Mouse (Mus musculus) heart, adult 18-20 months (tissue): ENCODE results near the gene Zfp68. TPM values are rescaled to one million over a fixed set of nuclear protein-coding genes. Genes with fewer than 3 reads are reported as not detected.
"Not testable (repeated sequence)": the region's sequence is repeated elsewhere in the genome, so short reads cannot be mapped to it uniquely, and the experiment has no call there.

Source experiments
- DNase-seq, 2 experiments: peaks; one replicate each; pipeline ENCODE4 v3.0.0; 2021 to 2022; ENCODE audit warnings: mixed read lengths in 1 of 2
- long read RNA-seq, 2 experiments: library from polyadenylated mRNA; stranded (forward); transcript quantifications; one replicate each; pipeline ENCODE4 v2.0.0; 2021
- microRNA-seq, 2 experiments: library from miRNA; unstranded; fragments of <30 nt; microRNA quantifications; one replicate each; pipeline ENCODE4 v1.2.0; 2022
- total RNA-seq, 2 experiments: library from RNA; stranded (reverse); gene quantifications; 2 replicates each; pipeline ENCODE4 v1.2.3; 2021

Gene Zfp68
- 10 to 100 TPM; 18.0 to 20.3 TPM for total RNA-seq
- long read RNA-seq, experiment 1, full-length matches to known transcripts = 34 of 36 reads
- long read RNA-seq, experiment 1, partial matches to known transcripts = 1 of 36 reads
- long read RNA-seq, experiment 1, other reads (novel, unspliced or antisense) = 1 of 36 reads
- long read RNA-seq, experiment 2, full-length matches to known transcripts = 10 of 12 reads
- long read RNA-seq, experiment 2, partial matches to known transcripts = 0 of 12 reads
- long read RNA-seq, experiment 2, other reads (novel, unspliced or antisense) = 2 of 12 reads

DNA sequence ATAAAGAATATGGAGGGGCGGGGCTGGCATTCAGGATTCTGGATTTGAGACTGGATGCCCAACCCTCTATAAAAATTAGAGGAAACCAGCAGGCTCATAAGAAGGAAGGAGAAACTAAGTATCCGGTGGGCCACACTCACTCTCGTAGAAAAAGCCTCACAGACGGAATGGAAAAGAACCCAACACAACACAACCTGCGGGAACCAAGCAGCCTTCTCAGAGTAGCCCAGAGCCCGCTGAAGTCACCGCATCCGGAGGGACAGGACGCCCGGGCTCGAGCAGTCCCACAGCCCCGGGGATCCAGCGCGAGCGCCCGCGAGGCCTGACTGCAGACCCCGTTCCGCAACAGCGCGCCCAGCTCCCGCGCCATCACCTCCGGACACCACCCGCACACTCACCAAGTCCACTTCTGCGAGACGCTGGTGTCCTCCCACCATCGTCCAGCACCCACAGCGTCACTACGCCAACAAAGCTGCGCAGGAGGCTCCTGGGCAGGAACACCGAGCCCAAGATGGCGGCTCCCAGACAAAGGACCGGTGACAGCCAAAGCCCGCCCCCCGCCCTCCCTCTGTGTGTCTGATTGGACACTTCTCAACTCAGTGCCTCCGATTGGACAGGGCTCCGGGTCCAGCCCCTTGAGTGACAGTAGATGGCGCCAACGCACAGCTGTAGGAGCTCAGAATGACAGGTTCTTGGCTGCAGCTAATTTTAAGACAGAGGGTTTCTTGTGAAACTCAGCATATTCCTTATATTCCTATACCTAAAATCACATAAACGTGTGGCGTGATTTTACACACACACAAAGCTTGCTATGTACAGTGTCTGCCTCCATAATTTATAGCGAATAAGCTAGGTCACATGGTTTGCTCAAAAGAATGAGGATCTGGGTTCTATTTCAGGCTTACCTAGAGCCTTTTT lies at the start of gene Zfp68:
Zfp68 (minus strand) TSS at position 551 of the 918 bp plus-strand sequence.
- peak; percentile 96 to 97 for DNase-seq

DNA sequence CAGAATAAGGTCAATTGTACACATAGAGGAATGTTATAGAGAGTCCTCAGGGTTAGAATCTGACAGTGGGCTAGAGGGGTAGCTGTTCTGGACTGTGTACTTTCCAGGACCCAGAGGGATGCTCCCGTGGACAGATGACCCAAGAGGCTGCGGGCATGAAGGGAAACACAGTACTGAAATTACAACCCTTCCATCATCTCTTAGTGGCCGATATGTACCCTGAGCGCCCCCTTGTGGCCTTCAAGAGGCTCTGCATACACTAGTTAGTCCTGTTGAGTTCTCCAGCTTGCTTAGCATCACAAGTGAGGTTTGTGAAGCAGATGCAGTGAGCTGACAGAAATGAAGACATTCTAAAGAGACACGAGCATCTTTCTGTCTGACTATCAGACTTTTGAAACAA lies 39.4 kb upstream of the Zfp68 start:
- peak; percentile 14 to 62 for DNase-seq

DNA sequence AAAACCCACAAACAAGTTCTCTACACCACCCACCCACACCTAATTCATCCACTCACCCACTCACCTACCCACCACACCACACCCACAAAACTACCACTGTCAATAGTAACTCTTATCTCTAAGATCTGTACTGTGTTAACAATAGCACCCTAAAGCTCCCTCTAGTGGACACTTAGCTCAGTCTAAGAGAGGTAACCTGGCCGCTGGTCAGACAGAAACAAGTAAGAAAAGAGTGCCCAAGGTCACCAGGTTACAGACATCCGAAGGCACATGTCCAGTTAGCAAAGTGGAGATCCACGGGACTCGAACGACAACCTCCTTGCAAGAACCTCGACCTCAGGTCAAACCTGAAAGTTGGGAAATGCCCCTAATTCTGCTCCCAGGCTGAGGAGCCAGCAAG lies 38.3 kb upstream of the Zfp68 start:
- peak; percentile 23 to 58 for DNase-seq

DNA sequence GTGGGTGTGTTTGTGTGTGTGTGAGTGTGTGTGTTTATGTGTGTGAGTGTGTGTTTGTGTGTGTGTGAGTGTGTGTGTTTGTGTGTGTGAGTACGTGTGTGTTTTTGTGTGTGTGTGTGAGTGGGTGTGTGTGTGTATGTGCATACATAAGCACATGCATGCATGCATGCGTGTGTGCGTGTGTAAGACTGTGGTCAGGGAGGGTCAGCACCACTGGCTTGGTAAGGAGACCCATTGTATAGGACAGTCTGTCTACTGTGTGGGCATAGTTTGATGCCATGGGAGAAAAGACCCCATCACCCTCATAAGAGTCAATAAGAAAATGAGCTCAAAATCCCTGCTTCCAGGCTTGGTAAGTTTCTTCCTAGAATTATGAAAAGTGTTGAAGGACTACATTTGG lies 37.8 kb upstream of the Zfp68 start:
- no peak for DNase-seq

DNA sequence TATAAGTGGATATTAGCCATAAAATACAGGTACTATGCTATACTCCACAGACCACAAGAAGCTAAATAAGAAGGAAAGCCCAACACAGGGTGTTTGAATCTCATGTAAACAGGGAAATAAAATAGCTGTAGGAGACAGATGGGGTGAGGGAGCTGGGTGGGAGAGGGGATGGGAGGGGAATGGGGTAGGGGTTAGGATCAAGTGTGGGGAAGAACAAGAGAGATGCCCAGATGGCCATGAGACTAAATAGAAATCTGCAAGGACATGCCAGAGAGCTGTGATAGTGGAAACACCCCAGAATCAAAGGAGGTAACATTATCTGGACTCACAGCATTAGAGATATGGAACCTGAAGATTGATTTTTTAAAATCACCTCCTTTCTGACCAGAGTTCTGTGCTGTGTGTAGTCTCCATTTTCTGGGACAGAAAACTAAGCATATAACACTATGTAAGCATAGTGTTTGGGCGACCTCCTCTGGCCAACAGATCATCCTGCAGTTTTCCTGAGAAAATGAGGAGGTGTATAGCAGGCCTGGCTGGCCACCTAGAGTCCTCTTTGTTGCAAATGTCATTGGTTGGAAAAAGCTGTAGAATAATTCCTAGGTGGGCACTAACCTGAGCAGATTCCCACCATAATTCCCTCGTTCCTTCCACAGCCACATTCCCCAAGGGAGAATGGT lies 37.1 kb upstream of the Zfp68 start:
- DNase-seq = peak; percentile 38 to 67

DNA sequence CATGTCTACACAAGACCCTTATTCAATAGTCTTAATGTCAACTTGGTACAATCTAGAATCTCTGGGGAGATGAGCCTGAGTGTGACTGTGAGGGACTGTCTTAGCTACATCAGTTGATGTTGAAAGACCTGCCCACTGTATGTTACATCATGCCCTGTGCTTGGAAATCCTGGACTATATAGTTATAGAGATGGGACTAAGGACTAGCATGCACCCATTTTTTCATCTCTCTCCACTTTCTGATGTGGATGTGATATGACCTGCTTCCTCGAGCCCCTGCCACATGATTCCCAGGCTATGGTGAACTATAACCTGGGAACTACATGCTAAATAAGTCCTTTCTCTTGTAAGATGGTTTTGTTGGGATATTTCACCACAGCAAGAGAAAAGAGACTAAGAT lies 33.4 kb upstream of the Zfp68 start:
- DNase-seq = no peak

DNA sequence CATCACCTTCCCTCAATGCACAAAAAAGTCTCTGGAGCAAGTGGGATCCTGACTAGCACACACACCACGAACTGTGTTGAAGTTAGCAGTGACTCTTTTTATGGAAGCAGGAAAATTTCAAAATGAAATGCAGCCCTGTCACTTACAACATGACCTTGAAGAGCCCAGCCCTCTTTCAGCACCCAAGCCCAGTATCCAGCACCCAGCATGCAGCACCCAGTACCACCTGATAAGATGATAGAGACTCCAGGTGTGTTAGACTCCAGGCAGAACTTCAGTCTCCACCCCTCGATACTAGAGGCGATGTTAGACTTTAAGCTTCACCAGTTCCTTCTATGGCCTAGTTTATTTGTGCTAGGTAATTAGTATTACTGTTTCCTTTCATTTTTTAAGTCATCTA lies 22.2 kb upstream of the Zfp68 start:
- no peak for DNase-seq

DNA sequence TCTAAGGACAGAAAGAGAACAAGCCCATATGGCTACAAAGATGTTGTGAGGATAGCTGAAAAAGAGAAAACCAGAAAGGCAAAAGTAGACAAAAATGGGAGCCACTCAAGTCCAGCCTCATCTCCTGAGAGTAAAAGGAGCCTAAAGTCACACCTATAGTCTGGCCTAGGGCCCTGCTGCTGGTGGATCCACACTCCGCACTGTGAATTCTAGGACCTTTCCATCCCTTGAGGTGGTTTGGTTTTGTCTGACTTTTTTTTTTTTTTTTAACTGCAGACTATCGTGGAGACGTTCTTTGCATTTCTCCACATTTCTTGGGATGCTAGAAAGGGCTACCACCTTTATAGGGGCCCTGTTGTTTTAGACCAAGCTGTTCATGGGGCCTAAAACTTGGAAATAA lies 21.5 kb upstream of the Zfp68 start:
- DNase-seq = no peak

DNA sequence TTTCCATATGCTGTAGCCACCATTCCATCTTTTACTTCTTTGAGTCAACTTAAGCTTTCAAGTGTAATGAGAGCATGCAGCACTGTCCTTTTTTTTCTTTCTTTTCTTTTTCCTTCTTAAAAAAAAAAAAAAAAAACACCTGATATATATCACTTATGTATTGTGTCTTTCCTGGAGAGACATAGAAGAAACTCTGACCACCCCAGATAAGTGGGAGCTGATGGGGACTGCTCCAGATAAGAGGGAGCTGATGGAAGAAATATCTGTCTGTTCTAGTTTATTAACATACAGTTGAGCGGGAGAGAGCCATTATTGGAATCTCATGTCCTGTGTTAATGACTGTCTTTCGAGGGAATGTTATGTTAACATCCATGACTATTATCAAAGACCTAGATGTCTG lies 16.9 kb upstream of the Zfp68 start:
- no peak for DNase-seq

DNA sequence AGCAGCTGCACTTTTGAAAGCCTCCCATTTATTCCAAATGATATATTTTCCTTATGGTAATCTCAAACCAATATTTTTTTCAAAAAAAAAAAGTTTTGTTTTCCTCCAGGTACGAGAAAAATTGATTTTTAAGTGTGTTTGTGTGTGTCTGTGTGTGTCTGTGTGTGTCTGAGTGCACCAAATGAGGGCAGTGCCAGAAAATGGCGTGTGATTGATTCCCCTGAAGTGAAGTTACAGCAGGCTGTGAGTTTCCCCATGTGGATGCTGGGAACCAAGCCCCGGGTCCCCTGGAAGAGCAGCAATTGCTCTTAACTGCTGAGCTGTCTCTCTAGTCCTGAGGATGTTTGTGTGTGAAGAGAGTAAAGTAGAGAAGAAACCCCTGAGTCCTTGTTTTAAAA lies 3.9 kb upstream of the Zfp68 start:
- DNase-seq = no peak

DNA sequence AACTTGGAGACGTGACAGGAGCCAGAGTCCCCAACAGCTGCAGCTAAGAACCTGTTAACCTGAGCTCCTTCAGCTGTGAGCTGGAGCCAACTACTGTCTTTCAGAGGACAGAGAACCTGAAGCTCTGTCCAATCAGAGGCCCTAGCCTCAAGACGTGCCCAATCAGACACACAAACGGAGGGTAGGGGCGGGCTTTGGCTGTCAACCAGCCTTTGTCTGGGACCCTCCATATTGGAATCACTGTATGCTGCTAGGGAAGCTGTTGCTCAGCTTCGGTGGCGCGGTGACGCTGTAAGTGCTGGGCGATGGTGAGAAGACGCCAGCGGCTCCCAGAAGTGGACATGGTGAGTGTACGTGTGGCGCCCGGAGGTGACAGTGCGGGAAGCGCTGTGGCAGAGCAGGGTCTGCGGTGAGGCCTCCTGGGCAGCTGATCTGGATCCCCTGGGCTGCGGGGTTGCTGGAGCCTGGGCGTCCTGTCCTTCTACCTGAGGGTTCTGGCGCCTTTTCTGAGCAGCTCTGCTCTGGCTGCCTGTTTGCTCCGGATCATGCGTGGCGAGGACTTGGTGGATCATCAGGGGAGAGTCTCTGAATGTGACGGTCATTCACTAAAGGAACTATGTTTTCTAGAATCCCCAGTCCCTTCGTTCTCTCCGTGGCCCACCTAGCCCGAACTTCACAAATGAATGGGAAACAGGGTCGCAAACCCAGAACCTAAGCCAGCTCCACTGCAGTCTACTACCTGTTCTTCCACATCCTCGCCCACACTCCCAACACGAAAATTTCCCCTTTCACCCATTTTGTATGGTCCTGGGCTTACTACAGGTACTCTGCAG lies 3.3 kb upstream of the Zfp68 start, which contains the start of gene A430033K04Rik:
A430033K04Rik (plus strand) TSS at position 215 of the 833 bp plus-strand sequence.
- DNase-seq = peak; percentile 96

DNA sequence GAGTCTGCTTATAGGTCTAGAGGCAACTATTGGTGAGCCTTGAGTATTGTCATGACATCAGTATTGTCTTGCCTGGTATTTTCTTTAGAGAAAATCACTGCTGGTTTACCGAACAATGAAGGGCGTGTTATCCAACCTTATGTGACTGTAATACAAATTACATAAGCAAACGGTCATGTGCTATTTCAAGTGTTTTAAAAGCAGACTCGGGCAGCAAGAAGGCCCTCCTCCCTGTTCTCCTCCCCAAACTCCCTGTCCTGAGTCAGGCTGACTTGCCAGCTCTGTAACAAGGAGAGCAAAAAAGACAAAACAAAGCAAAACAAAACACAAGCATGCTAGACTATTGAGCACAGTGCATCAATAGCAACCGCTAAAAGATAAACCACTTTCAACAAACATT lies 1.3 kb upstream of the Zfp68 start:
- peak in 1 of 2 experiments; percentile 10 for DNase-seq

DNA sequence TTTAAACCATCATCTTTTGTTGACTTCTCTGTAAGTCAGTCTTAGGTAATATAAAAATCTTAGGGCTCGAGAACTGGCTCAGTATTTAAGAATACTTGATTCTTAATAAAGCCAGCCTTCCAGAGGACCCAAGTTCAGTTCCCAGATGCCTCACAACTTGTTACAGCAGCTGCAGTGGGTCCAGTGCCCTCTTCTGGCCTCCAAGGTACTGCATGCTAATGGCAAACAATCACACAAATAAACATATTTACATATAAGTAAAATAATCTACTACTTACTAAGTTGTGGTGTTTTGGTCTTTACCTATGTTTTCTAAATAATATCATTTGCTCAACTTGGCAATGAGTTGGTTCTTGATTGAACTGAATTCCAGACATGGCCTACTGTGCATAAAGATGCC lies 1.2 kb downstream of the Zfp68 start:
- no peak for DNase-seq

DNA sequence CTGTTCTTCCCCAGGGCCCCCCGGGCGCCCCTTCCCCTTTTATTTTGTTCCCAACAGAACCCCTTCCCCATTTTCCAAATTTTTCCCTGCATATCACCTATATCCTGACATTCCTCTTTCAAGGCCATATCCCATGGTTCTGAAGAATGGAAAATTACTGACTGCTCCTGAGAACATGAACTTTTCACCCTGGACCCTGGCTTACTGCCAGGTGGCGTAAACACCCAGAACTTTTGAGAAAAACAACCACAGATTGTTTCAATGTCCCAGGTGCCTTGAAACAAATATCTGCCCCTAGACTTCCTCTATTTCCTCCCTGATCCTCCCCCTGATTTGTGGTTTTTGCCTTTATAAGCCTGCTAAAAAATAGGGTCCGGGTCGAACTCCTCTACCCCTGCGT lies 32.2 kb downstream of the Zfp68 start:
- no peak for DNase-seq

DNA sequence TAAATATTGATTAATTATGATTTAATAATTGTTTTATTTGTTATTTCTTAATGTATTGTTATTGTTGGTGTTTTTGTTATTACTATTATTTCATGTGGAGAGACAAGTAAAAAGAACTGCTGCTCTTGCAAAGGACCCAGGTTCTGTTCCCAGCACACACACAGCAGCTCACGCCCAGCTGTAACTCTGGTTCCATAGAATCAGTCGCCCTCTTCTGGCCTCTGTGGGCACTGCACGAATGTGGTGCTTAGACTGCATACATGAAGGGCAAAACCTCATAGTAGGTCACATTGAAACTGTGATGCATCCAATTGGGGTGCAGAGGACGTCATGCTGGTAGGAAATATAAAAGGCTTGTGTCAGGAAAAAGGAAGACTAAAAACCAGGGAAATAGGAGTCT lies 47.9 kb downstream of the Zfp68 start:
- DNase-seq = peak in 1 of 2 experiments; percentile 13

DNA sequence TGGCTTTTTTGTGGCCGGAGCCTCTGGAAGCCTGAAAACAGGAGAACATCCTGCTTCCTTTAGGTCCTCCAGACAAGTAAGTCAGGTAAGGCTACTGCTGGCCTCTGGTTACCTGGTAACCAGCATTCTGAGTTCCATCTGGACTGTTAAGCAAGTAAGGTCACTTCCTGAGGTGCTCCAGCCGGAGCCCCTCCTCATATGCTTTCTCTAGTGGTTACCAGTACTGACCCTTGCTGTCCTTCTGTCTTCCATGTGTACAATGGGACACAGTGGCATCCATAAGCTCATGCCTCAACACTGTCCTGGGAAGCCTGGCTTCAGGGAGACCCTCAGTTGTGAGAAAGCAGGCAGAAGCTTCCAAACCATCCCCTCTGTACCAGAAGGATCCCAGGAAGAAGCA lies 54.9 kb downstream of the Zfp68 start, which contains the start of gene 1700123K08Rik:
1700123K08Rik (minus strand) TSS at position 101 of the 400 bp plus-strand sequence.
- DNase-seq = not testable (repeated sequence)

Small RNA genes lying within 50 kb of the gene (microRNA-seq; reads per million reads assigned to microRNA genes)
- 0 reads per million in 2 experiments for gene Gm24082

Other genes with a start within 250 kb of the Zfp68 start
- 1 to 10 TPM; 4.3 TPM for gene Zfp157, start 178.3 kb downstream of the Zfp68 start, total RNA-seq
- not detected for gene 1700123K08Rik, start 55.0 kb downstream of the Zfp68 start, total RNA-seq
- gene A430033K04Rik, start 3.1 kb upstream of the Zfp68 start, total RNA-seq = 1 to 10 TPM; 3.5 to 3.8 TPM
- 10 to 100 TPM; 10.3 to 13.9 TPM for gene Fam20c, start 134.8 kb upstream of the Zfp68 start, total RNA-seq
- not detected for gene Gm5294, start 200.3 kb upstream of the Zfp68 start, total RNA-seq